Mouse (Mus musculus): ENCODE results near the gene Snx14. TPM values are rescaled to one million over a fixed set of nuclear protein-coding genes. Genes with fewer than 3 reads are reported as not detected.
A peak's percentile ranks its signal among the peaks of the same experiment; 100 is the strongest.
"Not testable (repeated sequence)": the region's sequence is repeated elsewhere in the genome, so short reads cannot be mapped to it uniquely, and the experiment has no call there.

The Snx14 gene
- polyA plus RNA-seq, 1 experiment from 2014 or later: 19.6 TPM

GRCm38 (mm10) chr9:88461017-88461416 is 22.3 kb upstream of the Snx14 start:
- H3K36me3 ChIP-seq (ENCODE audit: control insufficient read depth, insufficient read depth, low read length): peaks cover 27% of the 10 kb centered on the region
- DNase-seq (ENCODE audit: low spot score); H3K4me2 ChIP-seq; H3K27ac ChIP-seq (ENCODE audit: low read depth, low read length); H3K4me3 ChIP-seq (ENCODE audit: low read depth, low read length); H3K27me3 ChIP-seq (replicated peaks; ENCODE audit: control insufficient read depth, insufficient read depth, low read length); H3K9ac ChIP-seq (ENCODE audit: low read depth, low read length); H3K9me3 ChIP-seq (ENCODE audit: control insufficient read depth, low read length); ATAC-seq (replicated peaks; ENCODE audit: low FRiP score); H3K4me1 ChIP-seq (replicated peaks; ENCODE audit: control insufficient read depth, insufficient read depth, low read length): not testable (repeated sequence)
- WGBS: 85% methylated on average over 4 of the region's 4 CpGs

DNA sequence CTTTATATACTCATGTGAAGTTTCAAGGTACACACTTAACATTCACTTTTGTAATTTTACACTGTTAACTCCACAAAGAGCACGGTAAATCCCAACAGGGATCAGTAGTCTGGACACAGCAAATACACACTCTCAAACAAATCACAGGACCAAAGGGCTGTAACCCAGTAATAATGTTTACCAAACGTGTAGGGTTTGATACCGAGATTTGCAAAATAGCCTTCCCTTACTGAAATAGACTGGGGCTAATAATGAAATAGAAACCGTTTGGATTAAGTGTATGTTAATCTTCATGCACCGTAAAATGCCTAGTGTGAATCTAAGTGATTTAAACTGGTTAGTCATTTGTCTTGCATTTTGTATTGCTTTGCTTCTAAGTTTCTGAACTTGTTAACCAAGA is 1.2 kb upstream of the Snx14 start:
- 28% methylated on average over 5 of the region's 5 CpGs for WGBS
- ATAC-seq (replicated peaks; ENCODE audit: low FRiP score) (no peak), DNase-seq (ENCODE audit: low spot score) (no peak)
- H3K27me3 ChIP-seq (replicated peaks; ENCODE audit: control insufficient read depth, insufficient read depth, low read length): no peaks in the 10 kb centered on the region
- H3K9me3 ChIP-seq (ENCODE audit: control insufficient read depth, low read length): no peaks in the 10 kb centered on the region
- H3K9ac ChIP-seq (ENCODE audit: low read depth, low read length): no peak overlapping the region
- H3K4me2 ChIP-seq: peak overlapping the region; percentile 87
- no peaks in the 10 kb centered on the region for H3K36me3 ChIP-seq (ENCODE audit: control insufficient read depth, insufficient read depth, low read length)
- no peak overlapping the region for H3K27ac ChIP-seq (ENCODE audit: low read depth, low read length)
- H3K4me1 ChIP-seq (replicated peaks; ENCODE audit: control insufficient read depth, insufficient read depth, low read length): peaks cover 11% of the 10 kb centered on the region
- no peak overlapping the region for H3K4me3 ChIP-seq (ENCODE audit: low read depth, low read length)

GRCm38 (mm10) chr9:88439238-88439600 is 461 bp upstream of the Snx14 start:
- under 1% methylated on average over 17 of the region's 17 CpGs for WGBS
- Histone ChIP-seq H3K9ac (ENCODE audit: low read depth, low read length) (peak overlapping the region; percentile 85), H3K27ac (ENCODE audit: low read depth, low read length) (peak overlapping the region; percentile 94), H3K9me3 (ENCODE audit: control insufficient read depth, low read length) (no peaks in the 10 kb centered on the region), H3K4me2 (peak overlapping the region; percentile 87), H3K4me1 (replicated peaks; ENCODE audit: control insufficient read depth, insufficient read depth, low read length) (peaks cover 11% of the 10 kb centered on the region), H3K27me3 (replicated peaks; ENCODE audit: control insufficient read depth, insufficient read depth, low read length) (no peaks in the 10 kb centered on the region), H3K36me3 (ENCODE audit: control insufficient read depth, insufficient read depth, low read length) (no peaks in the 10 kb centered on the region), H3K4me3 (ENCODE audit: low read depth, low read length) (peak overlapping the region; percentile 85)
- DNase-seq (ENCODE audit: low spot score) (no peak), ATAC-seq (replicated peaks; ENCODE audit: low FRiP score) (peak; percentile 44; the same call in 1 of the 2 replicates)

GRCm38 (mm10) chr9:88438237-88438554 is 562 bp downstream of the Snx14 start:
- no peaks in the 10 kb centered on the region for H3K36me3 ChIP-seq (ENCODE audit: control insufficient read depth, insufficient read depth, low read length)
- no peak for DNase-seq (ENCODE audit: low spot score)
- ATAC-seq (replicated peaks; ENCODE audit: low FRiP score): peak; percentile 23

DNA sequence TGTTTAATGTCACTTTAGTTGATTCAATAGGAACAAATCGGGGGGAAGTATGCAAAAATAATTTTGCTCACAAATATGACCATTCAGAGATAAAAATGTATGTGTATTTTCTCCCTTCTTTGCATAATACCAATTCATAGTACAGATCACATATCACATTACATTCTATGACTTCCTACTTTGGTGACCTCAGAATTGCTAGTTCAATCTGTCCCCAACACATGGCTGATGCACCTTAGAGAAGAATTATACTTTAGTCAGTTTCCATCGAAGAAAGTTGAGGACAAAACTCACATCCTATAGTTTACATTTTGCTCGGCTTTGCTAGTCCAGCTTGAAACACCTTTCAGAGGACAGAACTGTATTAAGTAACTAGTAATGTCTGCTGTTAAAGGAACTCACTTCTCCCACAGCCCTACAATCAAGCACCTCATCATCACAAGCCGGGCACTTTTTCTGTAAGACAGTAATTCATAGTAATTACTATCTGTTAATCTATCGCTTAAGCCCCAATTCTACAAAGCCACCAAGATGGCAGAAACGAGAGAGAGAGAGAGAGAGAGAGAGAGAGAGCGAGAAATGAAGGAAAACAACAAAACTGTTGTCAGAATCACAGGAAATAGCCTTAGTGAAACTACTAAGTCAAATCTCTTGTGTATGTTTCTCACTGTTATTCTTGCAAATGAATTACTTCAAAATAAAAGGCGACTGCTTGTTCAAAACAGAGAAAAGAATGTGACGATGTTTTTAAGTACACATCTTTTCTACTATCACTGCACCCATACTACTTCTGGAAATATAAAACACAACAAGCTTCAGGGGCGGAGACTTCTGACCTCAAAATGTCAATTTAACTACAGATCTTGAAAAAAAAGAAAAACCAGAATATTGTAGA is 1.2 kb downstream of the Snx14 start:
- DNase-seq (ENCODE audit: low spot score): no peak
- peak overlapping the region; percentile 87 for H3K4me2 ChIP-seq
- H3K4me3 ChIP-seq (ENCODE audit: low read depth, low read length): peak overlapping the region; percentile 85
- H3K4me1 ChIP-seq (replicated peaks; ENCODE audit: control insufficient read depth, insufficient read depth, low read length): peaks cover 11% of the 10 kb centered on the region
- no peak for ATAC-seq (replicated peaks; ENCODE audit: low FRiP score)
- 47% methylated on average over 10 of the region's 10 CpGs for WGBS
- no peaks in the 10 kb centered on the region for H3K9me3 ChIP-seq (ENCODE audit: control insufficient read depth, low read length)
- H3K27ac ChIP-seq (ENCODE audit: low read depth, low read length): no peak overlapping the region
- H3K27me3 ChIP-seq (replicated peaks; ENCODE audit: control insufficient read depth, insufficient read depth, low read length): no peaks in the 10 kb centered on the region
- H3K36me3 ChIP-seq (ENCODE audit: control insufficient read depth, insufficient read depth, low read length): no peaks in the 10 kb centered on the region
- H3K9ac ChIP-seq (ENCODE audit: low read depth, low read length): peak overlapping the region; percentile 85

More at GRCm38 (mm10) chr9:88438237-88438554, 562 bp downstream of the Snx14 start:
- H3K4me2 ChIP-seq: peak overlapping the region; percentile 87
- H3K9me3 ChIP-seq (ENCODE audit: control insufficient read depth, low read length): no peaks in the 10 kb centered on the region
- peaks cover 11% of the 10 kb centered on the region for H3K4me1 ChIP-seq (replicated peaks; ENCODE audit: control insufficient read depth, insufficient read depth, low read length)
- peak overlapping the region; percentile 85 for H3K4me3 ChIP-seq (ENCODE audit: low read depth, low read length)
- 2% methylated on average over 15 of the region's 15 CpGs for WGBS
- H3K27ac ChIP-seq (ENCODE audit: low read depth, low read length): peak overlapping the region; percentile 94
- H3K27me3 ChIP-seq (replicated peaks; ENCODE audit: control insufficient read depth, insufficient read depth, low read length): no peaks in the 10 kb centered on the region
- peak overlapping the region; percentile 85 for H3K9ac ChIP-seq (ENCODE audit: low read depth, low read length)

GRCm38 (mm10) chr9:88424356-88424755 is 14.4 kb downstream of the Snx14 start:
- no peak overlapping the region for H3K4me2 ChIP-seq
- WGBS: 65% methylated on average over 2 of the region's 2 CpGs
- ATAC-seq (replicated peaks; ENCODE audit: low FRiP score) (no peak), DNase-seq (ENCODE audit: low spot score) (no peak)
- no peaks in the 10 kb centered on the region for H3K27me3 ChIP-seq (replicated peaks; ENCODE audit: control insufficient read depth, insufficient read depth, low read length)
- H3K27ac ChIP-seq (ENCODE audit: low read depth, low read length): no peak overlapping the region
- H3K4me1 ChIP-seq (replicated peaks; ENCODE audit: control insufficient read depth, insufficient read depth, low read length): no peaks in the 10 kb centered on the region
- H3K9ac ChIP-seq (ENCODE audit: low read depth, low read length): no peak overlapping the region
- no peak overlapping the region for H3K4me3 ChIP-seq (ENCODE audit: low read depth, low read length)
- peaks cover 2% of the 10 kb centered on the region; the same call in 1 of the 2 replicates for H3K36me3 ChIP-seq (ENCODE audit: control insufficient read depth, insufficient read depth, low read length)
- no peaks in the 10 kb centered on the region for H3K9me3 ChIP-seq (ENCODE audit: control insufficient read depth, low read length)

DNA sequence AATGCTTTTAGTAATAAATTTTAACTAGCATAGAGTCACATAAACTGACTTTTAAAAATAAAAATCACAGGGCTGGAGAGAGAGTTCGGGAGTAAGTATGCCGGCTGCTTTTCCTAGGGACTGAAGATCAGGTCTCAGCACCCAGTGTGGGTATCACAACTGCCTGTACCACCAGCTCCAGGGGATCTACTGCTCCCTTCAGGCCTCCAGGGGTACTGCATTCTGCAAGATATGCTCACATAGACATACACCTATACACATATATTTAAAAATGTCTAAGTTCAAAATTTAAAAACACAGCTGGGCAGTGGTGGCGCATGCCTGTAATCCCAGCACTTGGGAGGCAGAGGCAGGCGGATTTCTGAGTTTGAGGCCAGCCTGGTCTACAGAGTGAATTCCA is 16.3 kb downstream of the Snx14 start:
- Histone ChIP-seq H3K9ac (ENCODE audit: low read depth, low read length) (no peak overlapping the region), H3K4me1 (replicated peaks; ENCODE audit: control insufficient read depth, insufficient read depth, low read length) (no peaks in the 10 kb centered on the region), H3K9me3 (ENCODE audit: control insufficient read depth, low read length) (no peaks in the 10 kb centered on the region), H3K4me2 (no peak overlapping the region), H3K36me3 (ENCODE audit: control insufficient read depth, insufficient read depth, low read length) (peaks cover 2% of the 10 kb centered on the region; the same call in 1 of the 2 replicates), H3K27ac (ENCODE audit: low read depth, low read length) (no peak overlapping the region), H3K4me3 (ENCODE audit: low read depth, low read length) (no peak overlapping the region), H3K27me3 (replicated peaks; ENCODE audit: control insufficient read depth, insufficient read depth, low read length) (no peaks in the 10 kb centered on the region)
- WGBS: 95% methylated on average over 4 of the region's 4 CpGs
- ATAC-seq (replicated peaks; ENCODE audit: low FRiP score) (no peak), DNase-seq (ENCODE audit: low spot score) (no peak)

DNA sequence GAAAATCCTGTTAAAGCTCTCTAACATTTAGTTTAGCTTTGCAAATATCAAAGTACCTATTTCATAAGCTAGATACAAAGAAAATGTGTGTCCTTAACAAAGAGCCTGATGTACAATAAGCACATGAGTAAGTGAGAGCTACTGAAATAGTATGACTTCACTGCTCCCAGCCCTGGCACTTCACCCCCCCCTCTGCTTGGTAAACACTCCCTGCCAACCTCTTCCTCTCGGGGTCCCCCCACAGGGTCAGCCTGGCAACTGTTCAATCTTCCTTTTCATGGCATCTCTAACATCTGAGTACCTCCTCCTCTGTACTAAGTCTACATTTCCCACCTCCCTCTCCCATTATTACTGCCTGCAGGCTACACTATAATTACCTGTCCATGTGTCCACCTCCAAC is 22.0 kb downstream of the Snx14 start:
- H3K4me1 ChIP-seq (replicated peaks; ENCODE audit: control insufficient read depth, insufficient read depth, low read length): no peaks in the 10 kb centered on the region
- no peak overlapping the region for H3K4me3 ChIP-seq (ENCODE audit: low read depth, low read length)
- H3K27ac ChIP-seq (ENCODE audit: low read depth, low read length): no peak overlapping the region
- H3K4me2 ChIP-seq: no peak overlapping the region
- WGBS: 81% methylated on average over 1 of the region's 1 CpGs
- DNase-seq (ENCODE audit: low spot score) (no peak), ATAC-seq (replicated peaks; ENCODE audit: low FRiP score) (no peak)
- H3K27me3 ChIP-seq (replicated peaks; ENCODE audit: control insufficient read depth, insufficient read depth, low read length): no peaks in the 10 kb centered on the region
- no peak overlapping the region for H3K9ac ChIP-seq (ENCODE audit: low read depth, low read length)
- H3K36me3 ChIP-seq (ENCODE audit: control insufficient read depth, insufficient read depth, low read length): no peaks in the 10 kb centered on the region
- no peaks in the 10 kb centered on the region for H3K9me3 ChIP-seq (ENCODE audit: control insufficient read depth, low read length)

DNA sequence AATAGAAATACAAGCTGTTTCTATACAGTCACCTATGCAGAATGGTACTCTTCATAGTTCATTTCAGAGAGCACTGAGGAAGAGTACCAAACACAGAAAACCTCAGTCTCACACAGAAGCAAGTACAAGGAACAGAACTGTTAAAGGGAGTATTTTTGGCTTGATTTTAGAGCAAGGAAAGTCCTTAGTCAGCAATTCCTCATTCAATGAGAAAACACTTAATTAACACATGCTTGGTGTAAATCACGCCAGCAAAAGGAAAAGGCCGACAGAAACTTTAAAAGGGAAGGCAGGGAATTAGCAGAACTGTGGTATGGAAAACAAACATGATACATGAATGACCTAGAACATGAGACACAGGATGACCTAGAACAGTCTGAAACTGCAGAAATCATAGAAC is 28.8 kb downstream of the Snx14 start:
- DNase-seq (ENCODE audit: low spot score) (no peak), ATAC-seq (replicated peaks; ENCODE audit: low FRiP score) (no peak)
- H3K36me3 ChIP-seq (ENCODE audit: control insufficient read depth, insufficient read depth, low read length): peaks cover 3% of the 10 kb centered on the region; the same call in 1 of the 2 replicates
- WGBS: 83% methylated on average over 2 of the region's 2 CpGs
- no peak overlapping the region for H3K4me2 ChIP-seq
- no peaks in the 10 kb centered on the region for H3K27me3 ChIP-seq (replicated peaks; ENCODE audit: control insufficient read depth, insufficient read depth, low read length)
- H3K9ac ChIP-seq (ENCODE audit: low read depth, low read length): no peak overlapping the region
- H3K9me3 ChIP-seq (ENCODE audit: control insufficient read depth, low read length): no peaks in the 10 kb centered on the region
- no peak overlapping the region for H3K27ac ChIP-seq (ENCODE audit: low read depth, low read length)
- H3K4me3 ChIP-seq (ENCODE audit: low read depth, low read length): no peak overlapping the region
- no peaks in the 10 kb centered on the region for H3K4me1 ChIP-seq (replicated peaks; ENCODE audit: control insufficient read depth, insufficient read depth, low read length)

All from liver, embryonic 11.5 days (tissue).